Mouse (Mus musculus) lung, embryonic 15.5 days (tissue): Measurements from ENCODE around the gene Spata25. TPM values are rescaled to one million over a fixed set of nuclear protein-coding genes. Genes with fewer than 3 reads are reported as not detected.
A peak's percentile ranks its signal among the peaks of the same experiment; 100 is the strongest.
"Not testable (repeated sequence)": the region's sequence is repeated elsewhere in the genome, so short reads cannot be mapped to it uniquely, and the experiment has no call there.

Experiments
- ATAC-seq: fragments of 200-750 bp; cut with Nextera tagmentation; 2 replicates; pipeline ENCODE4 v1.8.0; 2017; ENCODE audit warnings: moderate number of reproducible peaks, borderline replicate concordance; ENCODE audit not compliant: low FRiP score, low TSS enrichment; ENCODE audit errors: extremely low read depth
- H3K27ac ChIP-seq: fragments of 300-500 bp; sonication (generic); 2 replicates; pipeline ENCODE4 v1.5.1; 2015; ENCODE audit warnings: moderate library complexity, mild to moderate bottlenecking, inconsistent platforms
- H3K27me3 ChIP-seq: fragments of 300-500 bp; sonication (generic); 2 replicates; pipeline ENCODE4 v1.6.1; 2015; ENCODE audit warnings: inconsistent platforms
- H3K36me3 ChIP-seq: fragments of 300-500 bp; sonication (generic); 2 replicates; pipeline ENCODE4 v1.6.1; 2015; ENCODE audit warnings: inconsistent platforms
- H3K4me1 ChIP-seq: fragments of 300-500 bp; sonication (generic); 2 replicates; pipeline ENCODE4 v1.6.1; 2015; ENCODE audit warnings: inconsistent platforms
- H3K4me2 ChIP-seq: fragments of 300-500 bp; sonication (generic); 2 replicates; pipeline ENCODE4 v1.6.1; 2015; ENCODE audit warnings: inconsistent platforms, mild to moderate bottlenecking, moderate library complexity
- H3K4me3 ChIP-seq: fragments of 300-500 bp; sonication (generic); 2 replicates; pipeline ENCODE4 v1.5.1; 2015; ENCODE audit warnings: mild to moderate bottlenecking, inconsistent platforms
- H3K9ac ChIP-seq: fragments of 300-500 bp; sonication (generic); 2 replicates; pipeline ENCODE4 v1.6.1; 2015; ENCODE audit warnings: inconsistent platforms
- H3K9me3 ChIP-seq: fragments of 300-500 bp; sonication (generic); 2 replicates; pipeline ENCODE4 v1.6.1; 2016; ENCODE audit warnings: inconsistent platforms
- WGBS: fragments of 180-500 bp; shearing (Covaris S2); methylation state at CpG from one replicate; pipeline ENCODE4 v1.1.7; 2015; 5-methylcytosine and 5-hydroxymethylcytosine counted together
- polyA plus RNA-seq: library from polyadenylated mRNA; unstranded; fragments of >200 nt; fragmentation: Nextera tagmentation; extraction: Ambion mirVana; gene quantifications from 2 replicates; pipeline ENCODE4 v1.2.1, GENCODE M21; 2015

Gene Spata25
- not detected in 2 replicates for polyA plus RNA-seq

DNA sequence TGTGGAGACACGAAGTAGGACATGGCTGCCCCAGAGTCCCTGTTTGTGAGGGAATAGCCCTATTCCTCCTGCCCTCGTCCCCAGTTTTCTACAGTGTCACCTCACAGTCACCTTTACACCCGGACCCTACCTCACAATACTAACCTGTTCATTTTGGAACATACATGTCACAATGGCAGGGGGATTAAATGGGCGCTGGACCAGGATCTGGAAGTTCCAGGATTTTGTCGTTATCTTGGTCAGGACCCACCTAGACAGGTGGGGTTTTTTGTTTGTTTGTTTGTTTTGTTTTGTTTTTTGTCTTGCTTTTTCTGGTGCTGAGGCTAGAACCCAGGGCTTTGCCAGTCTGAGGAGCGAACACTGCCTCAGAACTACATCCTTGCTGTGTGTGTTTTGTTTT, at the start of gene Spata25:
Gene Spata25 (minus strand): TSS at position 101 of the 400 bp plus-strand sequence.
- no peaks in the 10 kb centered on the region for H3K9me3 ChIP-seq
- peaks cover 16% of the 10 kb centered on the region; the same call in 1 of the 2 replicates for H3K4me1 ChIP-seq
- H3K36me3 ChIP-seq = peaks cover 29% of the 10 kb centered on the region
- no peak within 1 kb of the TSS for H3K27ac ChIP-seq
- H3K9ac ChIP-seq = no peak within 1 kb of the TSS
- whole genome bisulfite sequencing = 74% methylated on average over 6 of the region's 6 CpGs
- no peak for ATAC-seq
- no peaks in the 10 kb centered on the region for H3K27me3 ChIP-seq
- H3K4me3 ChIP-seq = no peak within 1 kb of the TSS
- no peak within 1 kb of the TSS for H3K4me2 ChIP-seq

DNA sequence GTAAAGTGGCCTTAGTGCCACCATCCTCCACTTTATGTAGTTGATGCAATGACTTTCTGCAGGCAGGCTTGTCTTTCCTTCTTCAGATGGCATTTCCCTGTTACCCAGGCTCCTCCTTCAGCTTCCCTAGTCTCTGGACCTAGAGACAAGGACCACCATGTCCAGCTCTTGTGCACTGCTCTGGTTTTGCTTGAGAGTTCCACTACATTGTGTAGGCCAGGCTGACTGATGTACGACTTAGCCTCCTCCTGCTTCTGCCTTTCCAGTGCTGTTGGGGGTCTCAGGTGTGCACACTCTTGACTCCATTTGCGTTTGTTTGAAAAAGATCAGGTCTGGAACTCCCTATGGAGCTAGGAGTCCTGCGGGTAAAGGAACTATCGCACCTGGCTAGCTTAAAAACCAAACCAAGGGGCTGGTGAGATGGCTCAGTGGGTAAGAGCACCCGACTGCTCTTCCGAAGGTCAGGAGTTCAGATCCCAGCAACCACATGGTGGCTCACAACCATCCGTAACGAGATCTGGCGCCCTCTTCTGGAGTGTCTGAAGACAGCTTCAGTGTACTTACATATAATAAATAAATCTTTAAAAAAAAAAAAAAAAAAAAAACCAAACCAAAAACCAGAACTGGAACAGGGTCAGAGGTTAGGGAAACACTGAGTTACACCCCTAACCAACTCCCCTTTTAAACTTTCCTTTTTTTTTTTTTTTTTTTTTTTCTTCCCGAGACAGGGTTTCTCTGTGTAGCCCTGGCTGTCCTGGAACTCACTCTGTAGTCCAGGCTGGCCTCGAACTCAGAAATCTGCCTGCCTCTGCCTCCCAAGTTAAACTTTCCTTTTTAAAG, 49.3 kb upstream of the Spata25 start:
- H3K36me3 ChIP-seq, H3K27me3 ChIP-seq, H3K9ac ChIP-seq, H3K9me3 ChIP-seq, ATAC-seq: not testable (repeated sequence)
- H3K4me3 ChIP-seq = peak overlapping the region; percentile 93
- 66% methylated on average over 11 of the region's 11 CpGs for WGBS
- peak overlapping the region; percentile 85 for H3K4me2 ChIP-seq
- H3K27ac ChIP-seq = peak overlapping the region; percentile 100; the same call in 1 of the 2 replicates
- H3K4me1 ChIP-seq = peaks cover 39% of the 10 kb centered on the region

DNA sequence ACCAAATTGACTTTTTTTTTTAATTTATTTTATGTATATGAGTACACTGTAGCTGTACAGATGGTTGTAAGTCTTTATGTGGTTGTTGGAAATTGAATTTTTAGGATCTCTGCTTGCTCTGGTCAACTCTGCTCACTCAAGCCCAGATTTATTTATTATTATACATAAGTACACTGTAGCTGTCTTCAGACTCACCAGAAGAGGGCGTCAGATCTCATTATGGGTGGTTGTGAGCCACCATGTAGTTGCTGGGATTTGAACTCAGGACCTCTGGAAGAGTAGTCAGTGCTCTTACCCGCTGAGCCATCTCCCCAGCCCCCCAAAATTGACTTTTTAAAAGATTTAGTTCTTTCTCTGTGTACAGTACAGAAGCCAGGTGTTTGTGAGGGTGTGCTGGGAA, 47.3 kb upstream of the Spata25 start:
- ATAC-seq, H3K9me3 ChIP-seq, H3K9ac ChIP-seq, H3K4me3 ChIP-seq, H3K27me3 ChIP-seq, H3K4me2 ChIP-seq, H3K36me3 ChIP-seq, H3K27ac ChIP-seq: not testable (repeated sequence)
- WGBS = 45% methylated on average over 2 of the region's 2 CpGs
- H3K4me1 ChIP-seq = peaks cover 37% of the 10 kb centered on the region

DNA sequence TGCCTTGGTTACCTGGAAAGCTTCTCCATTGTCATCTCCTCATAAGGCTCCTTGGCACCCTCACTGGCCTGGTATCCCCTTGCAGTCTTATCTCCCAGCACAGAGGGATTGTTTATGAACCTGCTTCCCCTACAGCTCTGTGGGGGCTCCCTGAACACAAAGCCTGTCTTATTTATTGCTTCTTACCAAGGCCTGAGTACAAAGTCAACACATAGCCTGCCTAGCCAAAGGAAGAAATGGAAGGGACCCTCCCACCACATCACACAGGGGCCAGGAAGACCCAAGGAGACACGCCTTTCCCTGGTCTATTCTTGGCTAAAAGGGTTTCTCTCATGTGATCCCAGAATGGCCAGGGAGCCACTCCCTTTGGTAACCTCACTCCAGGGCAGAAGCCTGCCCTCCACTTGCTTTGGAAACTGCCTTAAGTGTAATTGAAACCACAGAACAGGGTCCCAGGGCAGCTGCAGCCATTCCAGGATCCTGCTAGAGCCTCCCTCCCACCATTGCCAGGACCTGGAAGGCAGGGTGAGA, 46.0 kb upstream of the Spata25 start:
- Histone ChIP-seq H3K4me3 (no peak overlapping the region), H3K9ac (no peak overlapping the region), H3K9me3 (no peaks in the 10 kb centered on the region), H3K4me1 (peaks cover 32% of the 10 kb centered on the region), H3K27me3 (no peaks in the 10 kb centered on the region), H3K36me3 (no peaks in the 10 kb centered on the region), H3K4me2 (no peak overlapping the region), H3K27ac (peak overlapping the region; percentile 83)
- 16% methylated on average over 1 of the region's 1 CpGs for WGBS
- peak; percentile 51 for ATAC-seq

DNA sequence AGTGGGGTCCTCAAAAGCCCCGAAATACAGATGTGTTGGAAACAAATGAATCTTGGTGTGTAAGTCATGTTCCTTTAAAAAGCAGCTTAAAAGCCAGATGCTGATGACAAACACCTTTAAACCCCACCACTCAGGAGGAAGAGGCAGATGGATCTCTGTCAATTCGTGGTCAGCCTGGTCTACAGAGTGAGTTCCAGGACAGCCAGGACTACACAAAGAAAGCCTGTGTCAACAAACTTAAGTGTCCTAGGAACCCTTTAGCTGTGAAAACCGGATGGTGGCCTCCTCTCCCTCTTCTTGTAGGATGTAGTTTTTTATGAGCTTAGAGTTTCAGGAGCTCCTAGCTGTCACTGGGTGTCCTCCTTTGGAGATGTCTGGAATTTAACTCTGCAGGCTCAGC, 45.3 kb upstream of the Spata25 start:
- no peak overlapping the region for H3K9ac ChIP-seq
- no peak for ATAC-seq

DNA sequence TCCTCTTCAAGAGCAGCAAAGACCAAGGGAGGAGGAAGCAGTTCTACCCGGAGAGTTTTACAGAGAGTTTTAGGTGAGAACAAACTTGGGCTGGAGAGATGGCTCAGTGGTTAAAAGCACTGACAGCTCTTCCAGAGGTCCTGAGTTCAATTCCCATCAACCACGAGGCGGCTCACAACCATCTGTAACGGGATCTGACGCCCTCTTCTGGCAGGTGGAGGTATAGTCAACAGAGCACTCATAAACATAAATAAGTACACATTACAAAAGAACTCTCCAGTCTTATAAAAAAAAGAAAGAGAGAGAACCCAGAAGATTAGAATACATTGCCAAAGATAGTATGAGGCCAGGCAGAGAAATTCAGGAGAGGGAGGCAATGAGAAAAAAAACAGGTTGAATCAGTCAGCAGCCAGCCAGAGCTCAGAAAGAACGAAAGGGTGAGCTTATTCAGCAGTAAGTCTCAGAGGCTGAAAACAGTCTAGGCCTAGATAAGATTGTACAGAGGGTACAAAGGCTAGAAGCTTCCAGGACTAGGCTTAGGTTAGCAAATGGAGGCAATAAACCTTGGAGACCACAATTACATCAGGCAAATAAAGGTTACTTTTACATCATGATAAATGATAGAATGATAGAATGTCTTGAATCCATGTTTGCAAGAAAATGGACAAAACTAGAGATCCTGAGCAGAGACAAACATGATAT, 43.4 kb upstream of the Spata25 start:
- Histone ChIP-seq H3K27me3 (no peaks in the 10 kb centered on the region), H3K4me2 (no peak overlapping the region), H3K4me3 (no peak overlapping the region), H3K36me3 (no peaks in the 10 kb centered on the region), H3K9ac (no peak overlapping the region), H3K27ac (no peak overlapping the region), H3K9me3 (no peaks in the 10 kb centered on the region), H3K4me1 (peaks cover 28% of the 10 kb centered on the region)
- no peak for ATAC-seq
- WGBS = 54% methylated on average over 6 of the region's 6 CpGs

More for the DNA sequence above, 45.3 kb upstream of the Spata25 start:
- Histone ChIP-seq H3K27me3 (no peaks in the 10 kb centered on the region), H3K4me2 (no peak overlapping the region), H3K9me3 (no peaks in the 10 kb centered on the region), H3K4me3 (no peak overlapping the region), H3K4me1 (peaks cover 31% of the 10 kb centered on the region), H3K36me3 (no peaks in the 10 kb centered on the region), H3K27ac (peak overlapping the region; percentile 83)
- 31% methylated on average over 3 of the region's 3 CpGs for WGBS

DNA sequence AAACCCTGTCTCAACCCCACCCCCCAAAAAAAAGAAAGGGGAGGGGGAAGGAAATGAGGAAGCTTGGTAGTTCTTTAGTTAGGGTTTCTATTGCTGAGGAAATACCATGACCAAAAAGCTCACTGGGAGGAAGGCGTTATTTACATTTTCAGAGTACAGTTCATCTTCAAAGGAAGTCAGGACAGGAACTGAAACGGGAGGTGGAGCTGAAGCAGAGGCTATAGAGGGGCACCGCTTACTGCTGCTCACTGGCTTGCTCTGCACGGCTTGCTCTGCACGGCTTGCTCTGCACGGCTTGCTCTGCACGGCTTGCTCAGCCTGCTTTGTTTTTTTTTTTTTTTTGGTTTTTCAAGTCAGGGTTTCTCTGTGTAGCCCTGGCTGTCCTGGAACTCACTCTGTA, 40.2 kb upstream of the Spata25 start:
- ATAC-seq = peak; percentile 29; the same call in 1 of the 2 replicates
- Histone ChIP-seq H3K4me3 (no peak overlapping the region), H3K4me1 (peaks cover 12% of the 10 kb centered on the region; the same call in 1 of the 2 replicates), H3K27me3 (no peaks in the 10 kb centered on the region), H3K9me3 (no peaks in the 10 kb centered on the region), H3K9ac (no peak overlapping the region), H3K27ac (peak overlapping the region; percentile 88; the same call in 1 of the 2 replicates), H3K4me2 (no peak overlapping the region), H3K36me3 (no peaks in the 10 kb centered on the region)
- 41% methylated on average over 7 of the region's 7 CpGs for WGBS

DNA sequence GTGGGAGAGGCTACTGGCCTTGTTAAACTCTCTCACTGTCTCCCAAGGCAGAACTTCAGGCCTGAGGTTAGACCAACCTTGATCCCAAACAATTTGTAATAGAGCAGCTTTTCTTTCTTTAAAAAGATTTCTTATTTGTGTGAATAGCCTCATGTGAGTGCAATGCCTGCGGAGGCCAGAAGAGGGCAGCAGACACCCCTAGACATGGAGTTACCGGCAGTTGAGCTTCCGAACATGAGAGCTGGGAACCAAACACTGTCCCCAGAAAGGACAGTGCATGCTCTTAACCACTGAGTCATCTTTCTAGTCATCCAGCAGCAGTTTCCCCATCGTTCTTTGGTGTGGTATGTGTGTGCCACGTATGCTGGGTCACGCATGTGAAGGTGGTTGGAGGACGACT, 39.2 kb upstream of the Spata25 start:
- ATAC-seq = no peak
- H3K4me3 ChIP-seq = no peak overlapping the region
- peaks cover 17% of the 10 kb centered on the region for H3K4me1 ChIP-seq
- no peaks in the 10 kb centered on the region for H3K27me3 ChIP-seq
- whole genome bisulfite sequencing = 90% methylated on average over 7 of the region's 7 CpGs
- no peak overlapping the region for H3K4me2 ChIP-seq
- H3K27ac ChIP-seq = peak overlapping the region; percentile 88
- no peaks in the 10 kb centered on the region for H3K9me3 ChIP-seq
- H3K9ac ChIP-seq = no peak overlapping the region
- no peaks in the 10 kb centered on the region for H3K36me3 ChIP-seq

DNA sequence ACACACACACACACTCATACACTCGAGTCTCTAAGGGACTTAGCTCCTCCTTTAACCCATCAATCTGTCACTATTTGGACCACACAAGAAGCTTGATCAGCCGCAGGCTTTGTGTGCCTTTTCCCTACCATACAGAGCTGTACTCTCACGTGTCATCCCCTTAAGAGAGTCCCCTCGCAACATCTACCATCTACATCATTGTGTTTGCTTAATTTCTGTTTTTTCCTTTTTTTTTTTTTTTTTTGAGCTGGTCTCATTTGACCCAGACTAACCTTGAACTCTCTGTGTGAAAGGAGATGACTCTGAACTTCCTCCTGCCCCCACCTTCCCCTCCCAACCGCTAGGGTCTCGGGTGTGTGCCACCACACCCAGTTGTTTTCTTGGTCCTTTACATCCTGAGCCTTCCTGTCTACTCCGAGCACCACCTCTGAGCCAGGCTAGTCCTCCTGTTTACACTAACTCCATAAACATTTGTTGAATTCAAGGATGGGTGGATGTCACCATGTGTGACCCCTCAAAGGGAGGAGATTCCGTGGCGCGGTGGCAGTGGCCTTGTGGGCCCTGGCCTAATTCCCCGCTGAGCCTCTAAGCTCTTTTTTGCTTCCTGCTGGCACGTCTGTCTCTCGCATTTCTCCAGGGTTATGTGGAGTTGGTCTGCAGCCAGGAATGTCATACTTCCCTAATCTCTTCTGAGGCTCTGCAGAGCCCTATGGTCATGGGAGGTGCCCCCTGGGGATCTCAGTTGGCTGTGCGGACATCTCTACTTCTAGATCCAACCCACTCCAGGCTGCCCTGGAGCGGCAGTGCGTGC, 38.6 kb upstream of the Spata25 start:
- H3K27ac ChIP-seq = peak overlapping the region; percentile 88
- H3K9me3 ChIP-seq = no peaks in the 10 kb centered on the region
- peaks cover 23% of the 10 kb centered on the region for H3K4me1 ChIP-seq
- no peaks in the 10 kb centered on the region for H3K36me3 ChIP-seq
- 27% methylated on average over 16 of the region's 16 CpGs for WGBS
- no peaks in the 10 kb centered on the region for H3K27me3 ChIP-seq
- H3K9ac ChIP-seq = no peak overlapping the region
- no peak overlapping the region for H3K4me2 ChIP-seq
- ATAC-seq = peak; percentile 47; the same call in 1 of the 2 replicates
- H3K4me3 ChIP-seq = no peak overlapping the region

DNA sequence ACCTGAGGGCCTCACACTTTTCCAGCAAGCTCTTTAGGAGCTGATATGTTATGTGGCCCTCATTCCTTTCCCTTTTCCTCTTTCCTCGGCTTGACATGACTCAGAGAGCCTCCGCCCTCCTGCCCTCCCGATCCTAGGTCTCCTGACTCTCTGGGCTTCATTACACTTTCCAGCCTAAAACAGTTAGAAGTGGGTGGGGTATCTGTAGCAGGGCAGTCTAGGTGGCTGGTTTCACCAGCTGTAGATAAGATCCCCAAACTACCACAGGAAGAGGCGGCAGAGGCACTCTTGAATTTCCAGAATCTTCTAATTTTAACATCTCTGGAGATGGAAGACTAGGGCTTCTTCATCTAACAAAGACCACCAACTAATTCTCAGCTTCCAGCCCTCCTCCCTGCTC, 36.3 kb upstream of the Spata25 start:
- WGBS = 71% methylated on average over 4 of the region's 4 CpGs
- Histone ChIP-seq H3K9me3 (no peaks in the 10 kb centered on the region), H3K4me3 (no peak overlapping the region), H3K4me2 (no peak overlapping the region), H3K36me3 (no peaks in the 10 kb centered on the region), H3K27me3 (no peaks in the 10 kb centered on the region), H3K4me1 (peaks cover 39% of the 10 kb centered on the region), H3K9ac (no peak overlapping the region), H3K27ac (no peak overlapping the region)
- no peak for ATAC-seq

DNA sequence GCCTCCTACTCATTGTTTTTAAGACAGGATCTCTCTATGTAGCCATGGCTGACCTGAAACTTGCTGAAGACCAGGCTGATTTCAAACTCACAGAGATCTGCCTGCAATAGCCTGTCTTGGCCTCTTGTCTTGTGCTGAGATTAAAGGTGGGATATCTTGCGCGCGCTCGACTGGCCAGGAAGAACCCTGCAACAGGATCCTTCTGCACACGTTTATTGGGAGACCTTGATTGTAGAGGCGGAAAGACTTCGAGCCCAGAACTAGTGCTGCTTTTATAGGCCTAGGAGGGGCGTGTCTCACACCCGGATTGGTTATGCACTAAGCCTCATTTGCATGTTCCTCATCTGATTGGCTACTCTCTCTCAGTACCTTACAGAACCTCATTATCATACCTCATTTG, 35.1 kb upstream of the Spata25 start:
- H3K27me3 ChIP-seq, H3K9me3 ChIP-seq, H3K36me3 ChIP-seq, H3K9ac ChIP-seq, H3K4me3 ChIP-seq, ATAC-seq, H3K4me2 ChIP-seq: not testable (repeated sequence)
- H3K27ac ChIP-seq = peak overlapping the region; percentile 94
- 93% methylated on average over 8 of the region's 9 CpGs for WGBS
- peaks cover 49% of the 10 kb centered on the region for H3K4me1 ChIP-seq
